Comparison of ENCODE assay signal across 7 mouse cellular contexts in genomic region chr3:136725311-136726156, GRCm38 (mm10). TPM values are rescaled to one million over a fixed set of nuclear protein-coding genes. Genes with fewer than 3 reads are reported as not detected.
DNase-seq lines count a peak whose midpoint lies in the region; ATAC-seq and TF ChIP-seq lines count a peak whose summit lies in the region.

No protein-coding gene starts in this region.

- no peaks in the 10 kb centered on the region for H3K27me3 ChIP-seq in heart, embryonic 12.5 days (replicated peaks)

- peak; percentile 40 for DNase-seq in CD4-positive, CD25-positive, alpha-beta regulatory T cell, adult 2 months (ENCODE audit: low read depth, low spot score)
- DNase-seq in MN1 (ENCODE audit: low spot score) = peak; percentile 79
- peak; percentile 81 to 86 for DNase-seq in cerebellum, postnatal 36 days
- no peak for DNase-seq in left cerebral cortex, adult 2 months (ENCODE audit: extremely low spot score in 1 of 2, low spot score in 2 of 2)
- peak; percentile 55 to 61 for DNase-seq in lung, postnatal 4 days
- peak; percentile 34 for DNase-seq in yolk sac, embryonic 10.5 days (ENCODE audit: low spot score)

- H3K9ac ChIP-seq in heart, embryonic 12.5 days = peak overlapping the region; percentile 41

- H3K36me3 ChIP-seq in heart, embryonic 12.5 days = no peaks in the 10 kb centered on the region

- no peaks in the 10 kb centered on the region; the same call in 1 of the 2 replicates for H3K9me3 ChIP-seq in heart, embryonic 12.5 days (replicated peaks)

- peak overlapping the region; percentile 16; the same call in 1 of the 2 replicates for H3K4me3 ChIP-seq in heart, embryonic 12.5 days
- H3K4me3 ChIP-seq in left cerebral cortex, adult 2 months = 0 out of 2 replicates have a peak overlapping the region, but pooled peaks have one; percentile 9

- H3K27ac ChIP-seq in heart, embryonic 12.5 days (ENCODE audit: poor library complexity, severe bottlenecking) = peak overlapping the region; percentile 86
- H3K27ac ChIP-seq in left cerebral cortex, adult 2 months = peak overlapping the region; percentile 37; the same call in 1 of the 2 replicates

- WGBS in heart, embryonic 12.5 days = 7% methylated on average over 7 of the region's 7 CpGs

- peak; percentile 57 for ATAC-seq in heart, embryonic 12.5 days (ENCODE audit: insufficient number of reproducible peaks, low FRiP score)

- peaks cover 29% of the 10 kb centered on the region for H3K4me1 ChIP-seq in heart, embryonic 12.5 days (replicated peaks)

- intact Hi-C loops in left cerebral cortex, adult 2 months (cut with DNase I) = no loop called here

- no peak for TF ChIP-seq CTCF in left cerebral cortex, adult 2 months (IDR thresholded peaks at IDR 0.05)

- peak overlapping the region; percentile 55 for H3K4me2 ChIP-seq in heart, embryonic 12.5 days

RNA-seq across cellular contexts. Expression of gene Ppp3ca, which starts 55.6 kb away (rescaled TPM):
- polyA plus RNA-seq in heart, embryonic 12.5 days (2016; fragmentation: Nextera tagmentation; extraction: Ambion mirVana) = 85.6 TPM in 2 replicates
- 100 to 1,000 TPM; 868 to 887 TPM for total RNA-seq in left cerebral cortex, adult 2 months (2021)

Comparison
In these comparisons a context has a peak if more than half of its experiments do, and no peak if none do; other contexts are left out.
1. DNase-seq: peak in CD4-positive, CD25-positive, alpha-beta regulatory T cell, adult 2 months (single experiment), MN1 (single experiment), cerebellum, postnatal 36 days (2 of 2), lung, postnatal 4 days (2 of 2) and yolk sac, embryonic 10.5 days (single experiment); none in left cerebral cortex, adult 2 months (0 of 2).